Mouse (Mus musculus): Measurements from ENCODE around the gene Mep1a.

The Mep1a gene

GRCm38 (mm10) chr17:43485982-43486381 lies 16.6 kb downstream of the Mep1a start:
- DNase-seq (ENCODE audit: low read depth in 1 of 2, low spot score in 2 of 2) = no peak

DNA sequence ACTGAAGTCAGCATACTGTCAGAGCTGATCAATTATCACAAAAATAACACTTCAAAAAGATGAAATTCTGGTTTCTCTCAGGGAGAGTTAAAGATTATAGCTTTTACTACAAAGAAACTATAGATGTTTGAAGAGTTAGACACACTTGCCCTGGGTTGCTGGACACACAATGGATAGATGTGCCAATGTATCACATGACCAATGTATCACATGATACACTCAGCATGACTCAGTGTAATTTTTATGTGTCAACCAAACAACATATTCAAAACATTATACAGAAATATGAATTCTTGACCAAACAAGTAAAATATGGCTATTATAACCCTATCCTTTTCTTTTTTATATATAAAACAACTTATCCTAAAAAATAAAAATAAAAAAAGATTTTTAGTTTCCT lies 25.0 kb downstream of the Mep1a start:
- DNase-seq (ENCODE audit: low read depth in 1 of 2, low spot score in 2 of 2) = no peak

DNA sequence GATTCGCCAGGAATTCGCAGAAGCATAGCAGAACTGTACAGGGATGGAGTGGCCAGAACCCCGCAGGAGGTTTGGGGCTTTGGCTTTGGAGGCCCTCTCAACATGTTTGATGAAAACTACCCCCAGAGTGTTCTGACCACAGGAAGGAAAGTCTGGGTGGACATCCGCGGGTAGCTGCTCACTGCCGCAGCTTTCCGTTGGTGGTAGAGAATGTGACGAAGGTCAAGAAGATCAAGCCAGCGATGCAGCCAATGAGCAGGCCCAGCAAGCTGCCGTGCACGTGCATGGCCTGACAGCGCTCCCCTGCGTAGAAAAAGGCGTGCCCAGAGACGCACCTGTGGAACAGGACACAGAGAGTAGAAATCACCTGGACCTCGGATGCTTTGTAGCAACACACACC lies 27.8 kb downstream of the Mep1a start:
- DNase-seq (ENCODE audit: low read depth in 1 of 2, low spot score in 2 of 2) = no peak

DNA sequence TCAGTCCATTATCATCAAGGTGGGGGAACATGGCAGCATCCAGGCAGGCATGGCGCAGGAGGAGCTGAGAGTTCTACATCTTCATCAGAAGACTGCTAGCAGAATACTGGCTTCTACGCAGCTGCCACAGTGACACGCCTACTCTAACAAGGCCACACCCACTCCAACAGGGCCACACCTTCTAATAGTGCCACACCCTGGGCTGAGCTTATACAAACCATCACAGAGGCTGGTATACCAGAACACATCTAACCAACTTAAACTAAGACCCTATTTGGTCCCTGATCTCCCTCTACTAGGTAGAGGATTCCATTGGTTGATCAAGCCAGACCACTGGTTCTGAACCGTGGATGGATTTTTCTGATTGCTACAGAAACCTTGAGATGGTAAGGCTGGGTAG lies 30.1 kb downstream of the Mep1a start:
- no peak for DNase-seq (ENCODE audit: low read depth in 1 of 2, low spot score in 2 of 2)

DNA sequence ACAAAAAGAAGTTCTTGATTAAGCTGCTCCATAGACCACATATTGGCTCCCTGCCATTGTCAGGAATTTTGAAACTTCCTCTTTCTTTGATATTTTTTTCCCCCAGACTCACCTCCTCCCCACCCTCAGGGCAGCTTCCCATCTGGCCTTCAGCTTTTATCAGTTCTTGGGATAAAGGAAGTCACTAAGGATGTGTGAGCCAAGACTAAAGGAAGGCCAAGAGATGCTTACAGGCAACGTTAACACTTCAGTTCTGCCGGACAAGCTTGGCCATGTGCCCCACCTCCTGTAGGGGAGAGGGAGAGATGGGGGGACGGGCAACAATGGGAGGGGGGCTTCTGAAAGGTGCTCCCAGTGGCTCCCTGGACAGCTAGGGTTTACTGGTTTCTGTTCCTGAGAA lies 32.6 kb downstream of the Mep1a start:
- no peak for DNase-seq (ENCODE audit: low read depth in 1 of 2, low spot score in 2 of 2)

- no peak for DNase-seq (ENCODE audit: low read depth in 1 of 2, low spot score in 2 of 2)
Measured at GRCm38 (mm10) chr17:43460245-43461181, 42.1 kb downstream of the Mep1a start.

DNA sequence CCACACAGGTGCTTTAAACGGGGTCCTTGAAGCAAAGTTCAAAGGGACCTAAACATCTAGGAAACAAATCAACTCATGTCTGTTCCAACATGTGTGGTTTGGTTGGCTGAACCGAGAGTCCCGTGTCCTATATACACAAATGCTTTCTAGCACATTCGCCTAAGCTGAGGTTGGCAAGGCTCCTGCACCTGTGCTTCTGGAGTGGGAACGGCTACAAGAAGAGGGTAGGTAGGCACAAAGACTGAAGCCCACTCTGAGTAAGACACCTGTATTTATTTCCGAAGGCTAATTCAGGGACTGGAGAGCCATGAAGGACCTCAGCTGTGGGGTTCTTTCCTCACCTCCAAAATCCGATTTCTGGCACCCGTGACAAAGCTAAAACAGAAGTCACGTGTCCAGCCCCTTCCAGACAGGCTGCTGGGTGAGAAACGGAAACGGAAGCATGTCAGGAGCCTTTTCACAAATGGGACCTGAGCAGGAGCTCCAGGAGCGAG lies 42.8 kb downstream of the Mep1a start:
- DNase-seq (ENCODE audit: low read depth in 1 of 2, low spot score in 2 of 2) = no peak

DNA sequence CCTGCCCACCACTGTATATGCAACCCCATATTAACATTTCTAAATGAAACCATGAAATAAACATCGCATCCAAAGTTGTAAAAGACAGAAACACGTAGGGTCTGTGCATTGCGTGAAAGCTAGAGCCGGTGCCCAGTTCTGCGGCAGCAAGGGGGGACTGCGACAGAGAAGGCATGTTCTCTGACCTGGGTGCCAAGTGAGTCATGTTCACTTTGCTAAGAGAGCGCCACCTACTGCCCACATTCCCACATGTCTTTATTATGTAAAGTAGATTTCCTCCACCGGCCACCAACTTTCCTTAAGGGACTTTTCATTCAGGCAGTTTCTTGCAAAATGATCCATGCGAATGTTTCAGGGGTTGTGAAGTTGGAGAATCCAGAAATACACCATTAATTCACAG lies 44.0 kb downstream of the Mep1a start:
- DNase-seq (ENCODE audit: low read depth in 1 of 2, low spot score in 2 of 2) = peak in 1 of 2 experiments; percentile 30

DNA sequence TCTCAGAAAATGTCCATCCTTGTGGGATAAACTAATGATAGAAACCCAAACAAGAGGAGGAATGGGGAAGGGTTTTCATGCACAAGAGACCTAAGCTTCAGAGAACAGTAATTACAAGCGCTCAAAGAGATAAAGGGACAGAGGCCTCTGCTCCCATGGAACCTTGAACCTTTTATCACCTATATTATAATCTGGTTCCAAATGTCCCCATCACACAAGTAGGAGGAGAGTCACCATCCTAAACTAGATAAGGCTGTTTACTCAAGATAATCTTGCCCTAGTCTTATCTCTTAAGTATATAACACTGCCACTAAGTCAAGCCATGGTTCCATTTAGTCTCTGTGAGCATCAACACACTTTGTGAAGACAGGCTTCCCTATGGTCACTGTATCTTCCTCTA lies 51.4 kb downstream of the Mep1a start:
- DNase-seq (ENCODE audit: low read depth in 1 of 2, low spot score in 2 of 2) = no peak

- DNase-seq (ENCODE audit: low read depth in 1 of 2, low spot score in 2 of 2) = no peak
Measured at GRCm38 (mm10) chr17:43434485-43434884, 68.1 kb downstream of the Mep1a start.

DNA sequence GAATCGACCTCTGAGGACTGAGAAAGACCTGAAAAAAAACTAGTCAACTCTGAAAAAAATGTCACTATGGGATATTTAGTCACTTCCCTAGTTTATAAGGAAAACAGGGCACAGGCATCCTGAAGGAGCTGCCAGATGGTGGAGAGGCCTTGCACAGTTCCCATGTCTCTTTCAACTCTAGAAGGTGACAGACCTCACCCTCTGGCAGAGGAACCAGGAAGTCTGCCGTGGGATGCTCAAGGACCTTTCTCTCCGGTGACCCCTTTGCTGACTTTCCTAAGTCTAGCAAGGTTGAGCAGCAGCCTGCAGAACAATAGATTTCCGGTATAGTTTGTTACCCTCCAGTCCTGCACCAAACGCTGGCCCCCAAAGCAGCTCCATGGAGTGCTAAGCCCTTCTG lies 70.9 kb downstream of the Mep1a start:
- no peak for DNase-seq (ENCODE audit: low read depth in 1 of 2, low spot score in 2 of 2)

All from monocyte, adult 2 months (primary cell).